Mouse (Mus musculus): ENCODE measurements at regions not wholly inside any gene's neighbourhood (a gene's known extent, or its start where the extent isn't known, plus 50 kb on each side); places are given as distances from the start of the nearest gene placed in this dataset.

DNA sequence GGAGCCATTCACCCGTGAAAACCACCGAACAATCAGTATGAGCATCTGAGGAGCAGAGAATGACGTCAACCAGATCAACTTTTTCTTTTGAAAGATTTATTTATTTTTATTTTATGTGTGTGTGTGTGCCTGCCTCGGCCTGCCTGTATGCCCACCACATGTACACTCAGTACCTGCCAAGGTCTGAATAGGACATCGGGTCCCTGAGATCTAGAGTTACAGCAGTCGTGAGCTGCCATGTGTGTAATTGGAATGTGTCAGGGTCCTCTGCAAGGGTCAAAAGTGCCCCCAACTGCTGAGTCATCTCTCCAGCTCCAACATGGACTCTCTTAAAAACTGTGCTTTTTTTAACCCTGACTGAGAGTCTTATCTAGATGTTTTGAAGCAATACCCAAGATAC is 316.9 kb upstream of the N6amt1 start:
- TF ChIP-seq CTCF (IDR thresholded peaks at IDR 0.05; ENCODE audit: insufficient read depth, low read length) (no peak), POLR2A (IDR thresholded peaks at IDR 0.05; ENCODE audit: borderline replicate concordance, extremely low read depth, low read depth, low read length) (no peak)

Measured in lung, adult 2 months (tissue).